Mouse (Mus musculus): ENCODE results near the gene Tenm4.

DNA sequence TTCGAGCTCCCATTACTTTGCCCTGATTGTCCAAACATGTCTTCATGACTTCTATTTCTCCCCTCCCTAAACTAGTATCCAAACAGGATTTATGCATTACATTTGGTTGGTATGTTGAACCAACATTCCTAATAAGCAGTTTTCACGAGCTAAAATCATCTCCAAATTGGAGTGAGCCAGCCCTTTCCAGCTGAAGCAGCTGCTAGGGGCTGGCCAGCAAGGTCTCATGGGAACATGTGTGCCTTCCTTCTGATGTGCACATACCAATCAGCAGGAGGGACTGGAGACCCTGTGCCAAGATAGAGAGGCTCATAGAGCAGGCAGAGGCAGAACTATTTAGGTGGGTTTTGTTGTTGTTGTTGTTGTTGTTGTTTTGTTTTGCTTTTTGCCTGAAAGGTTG is 69.6 kb downstream of the Tenm4 start:
- TF ChIP-seq CTCF (IDR thresholded peaks at IDR 0.05; ENCODE audit: low read depth), result no peak
- TF ChIP-seq EP300 (IDR thresholded peaks at IDR 0.05; ENCODE audit: low read depth), result no peak

Measured in liver, postnatal 0 days (tissue).